Mouse (Mus musculus) intestine, postnatal 0 days (tissue): ENCODE measurements around the gene Swt1. TPM values are rescaled to one million over a fixed set of nuclear protein-coding genes. Genes with fewer than 3 reads are reported as not detected.
"Not testable (repeated sequence)": the region's sequence is repeated elsewhere in the genome, so short reads cannot be mapped to it uniquely, and the experiment has no call there.

Source experiments
- ATAC-seq: fragments of 200-750 bp; cut with Nextera tagmentation; 2 replicates; pipeline ENCODE4 v1.8.0; 2017; ENCODE audit warnings: mild to moderate bottlenecking, moderate TSS enrichment, moderate library complexity
- H3K27ac ChIP-seq: fragments of 300-500 bp; sonication (generic); 2 replicates; pipeline ENCODE4 v1.5.1; 2014; ENCODE audit warnings: mild to moderate bottlenecking, low read depth, low read length, moderate library complexity
- H3K27me3 ChIP-seq: fragments of 300-500 bp; sonication (generic); replicated peaks from 2 replicates; pipeline ENCODE4 v1.6.1; 2014; ENCODE audit warnings: low read length, mixed read lengths; ENCODE audit not compliant: control insufficient read depth, insufficient read depth
- H3K36me3 ChIP-seq: fragments of 300-500 bp; sonication (generic); 2 replicates; pipeline ENCODE4 v1.6.1; 2014; ENCODE audit warnings: mild to moderate bottlenecking, moderate library complexity; ENCODE audit not compliant: control insufficient read depth, insufficient read depth
- H3K4me1 ChIP-seq: fragments of 300-500 bp; sonication (generic); replicated peaks from 2 replicates; pipeline ENCODE4 v1.6.1; 2014; ENCODE audit warnings: antibody characterized with exemption, low read length, mixed read lengths; ENCODE audit not compliant: control insufficient read depth, insufficient read depth
- H3K4me2 ChIP-seq: fragments of 300-500 bp; sonication (generic); replicated peaks from 2 replicates; pipeline ENCODE4 v1.6.1; 2014; ENCODE audit warnings: low read depth, mild to moderate bottlenecking, moderate library complexity
- H3K4me3 ChIP-seq: fragments of 300-500 bp; sonication (generic); 2 replicates; pipeline ENCODE4 v1.5.1; 2014; ENCODE audit warnings: low read depth, low read length
- H3K9ac ChIP-seq: fragments of 300-500 bp; sonication (generic); 2 replicates; pipeline ENCODE4 v1.6.1; 2014; ENCODE audit warnings: mild to moderate bottlenecking, low read depth, low read length
- H3K9me3 ChIP-seq: fragments of 300-500 bp; sonication (generic); 2 replicates; pipeline ENCODE4 v1.6.1; 2016; ENCODE audit warnings: mixed run types; ENCODE audit not compliant: control insufficient read depth
- CTCF ChIP-seq: sonication (generic); IDR thresholded peaks from 2 replicates; pipeline ENCODE4 v1.5.1; 2016; ENCODE audit warnings: low read depth, mild to moderate bottlenecking, control low read depth, antibody characterized with exemption, moderate library complexity
- WGBS: fragments of 180-500 bp; shearing (Covaris S2); extraction: QIAGEN DNeasy Blood & Tissue Kit; methylation state at CpG from one replicate; pipeline ENCODE4 v1.1.7; 2014; 5-methylcytosine and 5-hydroxymethylcytosine counted together
- polyA plus RNA-seq: library from polyadenylated mRNA; unstranded; fragments of >200 nt; fragmentation: Nextera tagmentation; extraction: Ambion mirVana; gene quantifications from 2 replicates; pipeline ENCODE4 v1.2.1, GENCODE M21; 2015

The Swt1 gene
- polyA plus RNA-seq, 1 experiment from 2014 or later = 56.7 TPM

GRCm38 (mm10) chr1:151355994-151356393 lies 72.3 kb downstream of the Swt1 start:
- no peaks in the 10 kb centered on the region for H3K4me1 ChIP-seq
- H3K27me3 ChIP-seq = no peaks in the 10 kb centered on the region
- no peak for TF ChIP-seq CTCF
- WGBS = 79% methylated on average over 5 of the region's 5 CpGs
- no peak for ATAC-seq
- H3K36me3 ChIP-seq = peaks cover 89% of the 10 kb centered on the region
- H3K4me2 ChIP-seq = no peak overlapping the region
- no peak overlapping the region for H3K27ac ChIP-seq
- H3K9me3 ChIP-seq = no peaks in the 10 kb centered on the region
- no peak overlapping the region for H3K4me3 ChIP-seq
- no peak overlapping the region for H3K9ac ChIP-seq

DNA sequence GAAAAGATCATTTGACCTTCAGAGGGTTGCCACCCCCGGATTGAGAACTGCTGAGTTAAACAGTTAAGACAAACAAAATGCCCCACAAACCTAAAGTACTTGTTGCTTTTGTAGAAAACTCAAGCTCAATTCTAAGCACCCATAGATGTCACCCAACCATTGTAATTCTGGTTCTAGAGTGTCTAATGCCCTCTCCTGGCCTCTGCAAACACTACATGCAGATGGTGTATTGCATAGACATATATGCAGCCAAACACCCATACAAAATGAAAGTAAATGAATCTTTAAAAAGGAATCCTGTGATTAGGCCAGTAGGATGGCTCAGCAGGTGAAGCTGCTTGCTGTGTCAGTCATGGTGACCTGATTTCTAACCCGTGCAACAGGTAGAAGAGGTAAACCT lies 75.3 kb downstream of the Swt1 start:
- no peaks in the 10 kb centered on the region for H3K27me3 ChIP-seq
- H3K27ac ChIP-seq = no peak overlapping the region
- peak; percentile 77 for TF ChIP-seq CTCF
- peak; percentile 43 for ATAC-seq
- peaks cover 59% of the 10 kb centered on the region for H3K36me3 ChIP-seq
- H3K4me3 ChIP-seq = no peak overlapping the region
- no peaks in the 10 kb centered on the region for H3K9me3 ChIP-seq
- H3K9ac ChIP-seq = no peak overlapping the region
- H3K4me1 ChIP-seq = no peaks in the 10 kb centered on the region
- WGBS = 80% methylated on average over 2 of the region's 2 CpGs
- no peak overlapping the region for H3K4me2 ChIP-seq

GRCm38 (mm10) chr1:151348293-151348692 lies 80.0 kb downstream of the Swt1 start:
- not testable (repeated sequence) for H3K27ac ChIP-seq, ATAC-seq, H3K4me3 ChIP-seq, H3K9ac ChIP-seq, H3K9me3 ChIP-seq, H3K4me1 ChIP-seq, H3K27me3 ChIP-seq
- Histone ChIP-seq H3K4me2 (peak overlapping the region; percentile 51), H3K36me3 (peaks cover 22% of the 10 kb centered on the region)
- WGBS = 26% methylated on average over 4 of the region's 4 CpGs
- peak; percentile 57 for TF ChIP-seq CTCF

GRCm38 (mm10) chr1:151346681-151347127 lies 81.6 kb downstream of the Swt1 start:
- no peak for TF ChIP-seq CTCF
- Histone ChIP-seq H3K4me2 (peak overlapping the region; percentile 74), H3K27me3 (no peaks in the 10 kb centered on the region), H3K4me1 (peaks cover 7% of the 10 kb centered on the region; the same call in 1 of the 2 replicates), H3K27ac (peak overlapping the region; percentile 41), H3K36me3 (peaks cover 7% of the 10 kb centered on the region), H3K9me3 (no peaks in the 10 kb centered on the region), H3K4me3 (peak overlapping the region; percentile 95), H3K9ac (peak overlapping the region; percentile 93)
- WGBS = 24% methylated on average over 6 of the region's 6 CpGs
- ATAC-seq = no peak

- H3K36me3 ChIP-seq = no peaks in the 10 kb centered on the region
- H3K4me2 ChIP-seq = peak overlapping the region; percentile 74
- peak overlapping the region; percentile 95 for H3K4me3 ChIP-seq
- no peak for ATAC-seq
- peak overlapping the region; percentile 29; the same call in 1 of the 2 replicates for H3K27ac ChIP-seq
- 0 out of 2 replicates have a peak, but pooled peaks have one; percentile 9 for TF ChIP-seq CTCF
- peak overlapping the region; percentile 93 for H3K9ac ChIP-seq
- H3K27me3 ChIP-seq = no peaks in the 10 kb centered on the region
- peaks cover 9% of the 10 kb centered on the region; the same call in 1 of the 2 replicates for H3K4me1 ChIP-seq
- H3K9me3 ChIP-seq = no peaks in the 10 kb centered on the region
Measured at GRCm38 (mm10) chr1:151345863-151346195, 82.4 kb downstream of the Swt1 start.

DNA sequence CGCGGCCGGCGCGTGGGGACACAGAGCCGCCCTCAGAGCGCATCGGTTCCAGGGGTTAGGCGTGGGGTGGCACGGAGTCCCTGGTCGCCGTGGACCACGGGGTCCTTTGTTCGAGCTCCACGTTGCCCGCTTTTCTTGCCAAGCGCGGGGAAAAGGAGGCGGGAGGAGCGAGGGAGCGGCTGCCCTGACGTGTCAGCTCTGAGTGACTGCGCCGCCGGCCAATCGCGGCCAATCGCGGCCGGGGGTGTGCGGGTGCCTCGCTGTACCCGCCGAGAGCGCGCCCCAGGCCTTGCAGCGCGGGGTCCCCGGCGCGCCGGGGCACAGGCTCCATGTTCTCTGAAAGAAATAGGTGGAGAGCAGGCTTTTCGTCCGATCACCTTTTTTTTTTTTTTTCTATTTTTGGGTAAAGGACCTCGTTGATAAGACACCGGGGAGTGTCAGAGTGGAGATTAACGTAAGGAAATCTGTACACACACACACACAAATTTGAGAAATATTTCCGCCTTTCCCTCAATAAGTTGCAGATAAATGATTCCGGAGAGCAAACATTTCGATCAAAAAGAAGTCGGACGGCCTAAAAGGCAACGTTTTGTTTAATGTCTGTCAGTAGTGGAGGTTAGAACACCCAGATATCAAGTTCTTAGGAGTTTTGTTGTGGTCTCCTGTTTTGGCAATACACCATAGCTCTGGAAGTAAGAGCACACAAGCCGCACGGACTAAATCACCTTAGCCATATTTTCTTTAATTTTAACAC lies 83.0 kb downstream of the Swt1 start:
- peak; percentile 53 for ATAC-seq
- no peaks in the 10 kb centered on the region for H3K27me3 ChIP-seq
- WGBS = 0% methylated on average over 55 of the region's 55 CpGs
- no peaks in the 10 kb centered on the region for H3K36me3 ChIP-seq
- no peaks in the 10 kb centered on the region for H3K9me3 ChIP-seq
- peak overlapping the region; percentile 74 for H3K4me2 ChIP-seq
- TF ChIP-seq CTCF = no peak
- peak overlapping the region; percentile 93 for H3K9ac ChIP-seq
- peak overlapping the region; percentile 96 for H3K27ac ChIP-seq
- peaks cover 9% of the 10 kb centered on the region; the same call in 1 of the 2 replicates for H3K4me1 ChIP-seq
- H3K4me3 ChIP-seq = peak overlapping the region; percentile 95
